Mouse (Mus musculus): ENCODE measurements around the gene Kcnh7. TPM values are rescaled to one million over a fixed set of nuclear protein-coding genes. Genes with fewer than 3 reads are reported as not detected.

Gene Kcnh7
- polyA plus RNA-seq (2014; fragmentation: Illumina TruSeq; extraction: RNeasy Lipid Tissue Mini Kit (QIAGEN cat#74804); ENCODE audit: low replicate concordance) = not detected

DNA sequence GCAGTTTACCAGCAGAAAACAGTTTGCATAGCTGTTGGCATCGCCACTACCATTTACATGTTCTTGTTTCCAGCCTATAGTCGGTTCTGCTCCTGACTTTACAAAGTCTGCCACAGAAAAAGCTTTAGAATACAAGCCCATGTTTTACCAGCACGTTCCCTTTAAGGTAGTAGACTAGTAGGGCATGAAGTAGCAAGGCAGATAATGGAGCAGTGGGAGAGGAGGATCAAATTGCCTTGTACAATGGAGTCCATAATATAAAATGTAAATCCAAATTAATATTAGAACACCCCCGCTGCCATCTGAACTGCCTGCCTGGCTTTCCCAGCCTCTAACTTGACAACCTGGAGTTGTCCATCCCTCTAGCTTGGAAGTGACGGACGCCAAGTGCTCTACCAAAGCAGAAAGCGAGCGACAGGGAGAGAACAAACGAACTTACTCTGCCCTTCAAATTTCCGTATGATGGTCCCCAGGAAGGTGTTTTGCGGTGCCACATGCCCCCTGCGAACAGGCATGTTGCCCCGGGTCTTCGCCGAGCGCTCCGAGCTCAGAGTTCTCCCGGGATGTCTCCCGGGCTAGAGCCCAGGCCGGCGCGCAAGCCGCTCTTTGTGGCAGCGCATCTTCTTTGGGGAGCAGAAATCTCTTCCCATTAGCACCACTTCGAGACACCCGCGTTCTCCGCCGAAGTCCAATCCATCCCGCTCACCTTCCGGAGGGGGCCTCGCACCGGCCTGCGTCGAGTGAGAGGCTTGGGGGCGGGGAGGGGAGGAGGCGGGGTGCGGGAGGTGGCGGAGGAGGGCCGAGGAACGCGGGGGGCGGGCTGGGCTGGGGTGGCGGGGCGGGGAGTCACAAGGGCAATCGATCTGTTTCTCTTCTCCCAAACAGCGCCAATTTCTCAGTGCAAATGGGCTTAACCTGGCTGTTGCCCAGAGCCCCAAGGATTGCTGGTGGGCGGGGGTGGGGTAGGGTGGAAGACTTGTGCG lies at the start of gene Kcnh7:
Kcnh7 (minus strand) TSS at position 725 of the 983 bp plus-strand sequence.

DNA sequence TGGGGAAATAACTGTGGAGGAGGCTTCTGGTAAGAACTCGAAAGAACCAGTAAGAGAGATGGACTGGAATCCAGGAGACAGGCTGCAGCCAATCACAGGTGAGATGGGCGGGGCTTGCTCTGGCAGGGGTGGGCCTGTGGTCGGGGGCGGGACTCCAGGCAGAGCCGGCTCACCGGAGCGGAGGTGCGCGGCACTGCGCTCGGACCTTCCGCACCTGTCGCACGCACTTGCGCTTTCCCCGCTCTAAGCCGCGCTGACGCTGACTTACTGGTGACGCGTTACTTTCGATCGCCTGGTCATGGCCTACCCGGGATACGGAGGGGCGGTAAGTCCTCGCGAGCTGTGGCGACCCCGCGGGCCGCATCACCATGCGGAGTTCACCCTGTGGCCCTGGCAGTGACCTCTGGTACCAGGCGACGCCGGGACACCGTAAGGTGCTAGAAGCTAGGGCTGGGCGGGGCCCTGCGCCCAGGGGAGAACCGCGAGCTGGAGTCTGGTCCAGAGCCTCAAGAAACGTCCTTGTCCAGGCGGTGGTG lies 519.9 kb downstream of the Kcnh7 start, which contains the start of gene Gca:
Gca (plus strand) TSS at position 151 of the 536 bp plus-strand sequence.

DNA sequence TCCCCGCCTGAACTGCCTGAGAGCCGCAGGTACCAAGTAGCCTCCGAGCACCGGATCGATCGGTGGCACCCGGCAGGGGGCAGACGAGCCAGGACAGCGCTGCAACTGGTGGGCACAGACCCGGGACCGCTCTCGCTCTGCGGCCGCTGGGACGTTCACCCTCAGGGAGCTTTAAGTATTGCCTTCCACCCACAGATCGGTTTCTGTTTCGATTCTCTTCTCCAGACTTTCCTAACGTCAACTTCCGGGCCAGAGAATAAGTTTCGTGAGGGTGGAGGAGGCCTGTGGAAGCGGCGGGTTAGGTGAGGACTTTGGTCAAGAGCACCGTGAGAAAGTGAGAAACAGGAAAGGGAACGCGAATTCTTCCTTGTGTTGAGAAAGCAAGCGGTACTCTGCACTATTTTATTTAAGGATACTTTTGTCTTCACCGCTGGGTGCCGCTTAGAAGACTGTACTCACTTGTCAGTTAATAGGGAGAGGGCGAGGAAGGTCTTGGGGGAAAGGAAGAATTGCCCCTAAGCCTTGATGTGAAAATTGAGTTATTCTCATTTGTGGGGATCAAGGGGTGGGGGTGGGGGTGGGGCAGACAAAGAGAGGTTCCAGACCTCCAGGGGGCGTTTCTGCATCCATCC lies 538.0 kb downstream of the Kcnh7 start, which contains the start of gene Ifih1:
Ifih1 (minus strand) TSS at position 242 of the 632 bp plus-strand sequence.

